Mouse (Mus musculus) bone marrow, adult 2 months (tissue): Measurements from ENCODE around the gene Isg15.

Experiments
- CTCF ChIP-seq: fragments of 200-500 bp; IDR thresholded peaks from 2 replicates; pipeline ENCODE4 v1.5.1; 2011; ENCODE audit warnings: low read length, control low read depth; ENCODE audit not compliant: control insufficient read depth, insufficient read depth
- POLR2A ChIP-seq: fragments of 200-500 bp; IDR thresholded peaks from 2 replicates; pipeline ENCODE4 v1.6.1; 2011; ENCODE audit warnings: low read depth, mild to moderate bottlenecking, control low read depth, low read length, borderline replicate concordance; ENCODE audit not compliant: control insufficient read depth

DNA sequence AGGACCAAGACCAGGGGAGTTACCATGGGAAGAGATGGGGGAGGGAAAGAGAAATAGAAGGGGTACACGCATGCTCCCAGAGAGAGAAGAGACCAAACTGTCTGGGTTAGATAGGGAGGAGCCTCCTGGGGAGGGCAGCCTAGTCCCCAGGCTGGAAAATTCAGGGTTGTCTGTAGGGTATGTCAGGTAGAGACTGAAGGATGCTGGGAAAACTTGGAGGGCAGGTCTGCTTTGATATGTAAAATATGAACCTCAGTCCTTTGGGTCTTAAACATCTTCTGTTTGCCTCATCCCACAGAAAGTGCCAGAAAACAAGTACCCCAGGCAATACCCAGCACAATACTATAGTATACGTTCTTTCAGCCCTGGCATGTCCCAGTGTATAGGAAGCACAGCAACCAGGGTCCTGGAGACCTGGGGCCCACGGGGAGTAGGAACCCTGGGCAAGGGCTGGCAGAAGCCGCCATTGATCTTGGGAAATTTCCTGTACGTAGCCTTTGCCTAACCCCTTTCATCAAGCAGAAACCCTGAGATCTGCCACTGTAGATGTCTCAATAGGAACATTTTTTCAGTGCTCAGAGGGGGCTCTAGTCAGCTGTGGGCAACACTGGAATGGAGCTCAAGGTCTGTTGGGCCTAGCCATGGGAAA, 12.3 kb downstream of the Isg15 start:
- no peak for TF ChIP-seq CTCF
- TF ChIP-seq POLR2A = no peak
